Mouse (Mus musculus) frontal cortex, postnatal 36 days (tissue): ENCODE measurements at regions not wholly inside any gene's neighbourhood (a gene's known extent, or its start where the extent isn't known, plus 50 kb on each side); places are given as distances from the start of the nearest gene placed in this dataset.

Experiments used
- DNase-seq, 2 experiments: peaks; one replicate each; pipeline ENCODE4 v3.0.0; 2022; ENCODE audit warnings: low spot score in 2 of 2

DNA sequence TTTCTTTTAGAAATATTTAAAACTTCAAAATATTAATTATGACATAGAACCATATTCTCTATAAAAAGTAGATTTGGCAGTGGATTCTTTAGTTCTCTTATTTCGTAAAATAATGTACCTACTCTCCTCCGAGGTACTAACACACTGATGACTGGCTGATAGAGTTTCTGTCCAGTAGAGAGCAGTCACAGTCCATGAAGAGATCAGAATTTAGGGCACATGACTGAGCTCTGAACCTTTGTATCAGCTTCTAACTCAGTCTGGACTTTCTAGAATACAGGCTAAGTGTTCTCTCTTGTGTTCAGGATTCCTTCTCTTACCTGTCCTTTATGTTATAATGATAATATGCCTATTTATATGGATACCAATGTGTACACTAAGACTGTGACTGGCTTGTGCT is 494.3 kb downstream of the Cd109 start:
- DNase-seq: peak in 1 of 2 experiments; percentile 20

DNA sequence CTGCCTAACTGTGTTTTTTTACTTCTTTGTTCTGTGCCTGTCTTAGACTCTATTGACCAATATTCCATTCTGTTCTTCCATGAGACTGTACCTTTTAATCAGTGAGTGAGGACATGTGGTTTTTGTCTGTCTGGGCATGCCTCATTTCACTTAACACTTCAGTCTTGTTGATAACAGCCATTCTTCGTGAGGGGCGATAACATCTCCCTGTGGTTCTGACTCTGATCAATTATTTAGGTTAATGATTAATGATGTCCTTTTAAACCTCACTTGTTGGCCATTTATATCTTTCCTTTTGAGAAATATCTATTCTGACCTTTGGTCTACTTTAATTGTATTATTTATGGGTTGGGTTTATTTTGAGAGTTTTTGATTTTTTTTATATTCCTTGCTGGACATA is 496.0 kb downstream of the Cd109 start:
- no peak for DNase-seq

DNA sequence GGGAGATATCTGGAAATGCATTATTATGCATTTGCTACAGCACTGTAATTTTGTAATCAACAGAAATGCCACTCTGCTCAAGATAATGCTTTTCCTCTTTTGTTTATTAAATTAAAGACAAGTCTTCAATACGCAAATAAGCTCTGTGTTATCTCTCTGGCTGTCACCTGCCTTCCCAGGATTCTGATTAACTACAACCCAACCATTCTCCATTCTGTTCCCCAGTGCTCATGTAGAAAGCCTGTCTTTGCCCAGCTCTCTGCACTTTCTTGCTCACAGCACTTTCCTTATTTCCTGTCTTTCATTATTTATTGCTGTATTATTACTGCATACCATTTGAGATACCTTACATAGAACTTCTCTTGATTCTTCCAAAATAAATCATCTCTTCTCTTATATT is 525.6 kb downstream of the Cd109 start:
- DNase-seq: no peak

GRCm38 (mm10) chr9:79146004-79146403 is 530.7 kb downstream of the Cd109 start:
- DNase-seq: peak in 1 of 2 experiments; percentile 18

GRCm38 (mm10) chr9:79165596-79165995 is 550.2 kb downstream of the Cd109 start:
- no peak for DNase-seq

GRCm38 (mm10) chr9:79173036-79173435 is 545.6 kb downstream of the Col12a1 start:
- no peak for DNase-seq

DNA sequence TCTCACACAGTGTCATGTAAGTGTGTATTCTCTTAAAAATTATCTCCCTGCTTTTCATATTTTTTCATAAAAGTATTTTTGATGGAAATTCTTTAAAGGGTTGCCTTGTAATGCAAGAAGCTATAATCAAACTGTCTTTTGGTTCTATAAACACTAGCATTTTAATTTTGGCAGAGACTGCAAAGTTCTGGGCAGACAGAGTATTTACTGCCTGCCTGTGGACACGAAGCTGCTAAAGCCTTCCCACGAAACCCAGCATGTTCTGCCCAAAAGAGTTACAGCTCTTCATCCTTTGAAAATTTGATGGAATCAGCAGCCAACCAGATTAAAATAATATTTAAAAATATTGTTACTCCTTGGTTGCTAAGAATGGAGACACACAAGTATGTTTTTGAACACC is 538.7 kb downstream of the Col12a1 start:
- no peak for DNase-seq

GRCm38 (mm10) chr9:79195420-79195819 is 523.2 kb downstream of the Col12a1 start:
- no peak for DNase-seq

DNA sequence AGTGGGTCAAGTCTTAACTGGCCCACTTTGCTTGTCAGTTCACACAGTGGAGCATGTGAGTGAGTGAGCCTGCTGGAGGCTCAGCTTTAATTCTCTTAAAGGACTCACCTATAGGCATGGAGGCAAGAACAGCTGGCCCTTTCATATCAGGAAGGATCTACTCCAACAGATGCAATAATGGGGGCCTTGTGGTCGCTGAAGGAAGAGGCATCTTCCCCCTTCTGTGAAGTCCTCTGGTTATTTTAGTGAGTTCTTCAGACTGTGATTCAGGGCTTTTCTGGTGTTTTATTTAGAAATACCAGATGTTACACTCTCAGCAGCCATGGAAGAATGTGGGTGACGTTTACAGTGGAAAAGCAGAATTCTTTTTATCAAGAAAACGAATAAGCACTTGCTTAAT is 516.9 kb downstream of the Col12a1 start:
- DNase-seq: peak; percentile 25 to 42

DNA sequence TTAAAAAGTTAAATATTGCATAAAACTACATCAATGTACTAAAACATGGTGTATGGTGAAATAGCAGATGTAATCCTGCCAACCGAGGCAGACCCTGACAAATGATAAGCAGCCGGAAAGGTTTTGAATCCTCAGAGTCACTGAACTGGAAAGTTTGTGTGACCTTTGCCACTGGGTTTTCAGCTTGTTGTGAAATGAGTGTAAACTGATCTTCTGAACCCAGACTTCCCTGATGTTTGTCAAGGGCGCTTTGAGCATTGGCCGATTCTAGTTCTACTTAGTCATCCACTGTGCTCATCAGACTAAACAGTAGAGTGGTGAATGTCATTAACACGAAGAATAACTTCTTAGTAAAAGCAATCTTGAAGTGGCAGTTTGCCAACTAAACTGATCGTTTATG is 505.3 kb downstream of the Col12a1 start:
- DNase-seq: no peak

DNA sequence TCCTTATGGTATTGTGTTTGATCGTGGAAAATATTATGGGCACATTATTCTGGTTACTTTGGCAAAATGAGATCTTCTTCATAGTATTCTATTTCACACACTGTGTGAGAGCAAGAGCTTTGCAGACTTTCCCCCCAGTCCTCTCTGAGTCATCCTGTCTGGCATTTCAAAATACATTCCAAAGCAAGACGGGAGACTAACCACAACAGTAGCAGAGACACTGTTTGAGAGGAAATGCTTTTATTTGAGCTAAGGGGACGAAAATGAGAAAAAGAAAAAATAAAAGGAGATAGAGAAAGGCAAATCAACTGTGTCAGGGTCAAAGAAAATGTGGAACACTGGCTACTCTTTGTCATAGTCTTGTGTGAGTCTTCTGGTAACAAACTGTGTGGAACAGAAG is 502.6 kb downstream of the Col12a1 start:
- DNase-seq: peak in 1 of 2 experiments; percentile 25

- DNase-seq: no peak
Measured at GRCm38 (mm10) chr9:79216432-79216831, 502.2 kb downstream of the Col12a1 start.

GRCm38 (mm10) chr9:79233081-79233480 is 485.6 kb downstream of the Col12a1 start:
- DNase-seq: no peak

DNA sequence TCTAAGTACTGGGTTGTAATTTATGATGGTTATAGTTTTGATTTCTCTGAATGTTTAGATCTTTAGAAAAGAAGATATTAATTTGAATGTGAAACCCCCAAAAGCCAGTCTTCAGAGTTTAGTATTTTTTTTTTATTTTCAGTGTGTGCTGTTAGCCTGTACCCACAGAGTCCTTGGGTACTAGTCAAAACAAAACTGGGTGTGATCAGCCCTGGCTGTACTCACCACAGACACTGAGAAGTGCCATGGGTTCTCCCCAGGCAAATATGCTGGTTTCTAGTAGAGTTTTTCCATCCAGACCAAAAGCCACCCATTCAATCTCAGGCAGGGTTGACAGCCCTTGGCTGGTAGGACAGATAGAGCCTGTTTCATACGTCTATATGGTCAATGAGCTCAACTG is 484.9 kb downstream of the Col12a1 start:
- no peak for DNase-seq

- DNase-seq: no peak
Measured at GRCm38 (mm10) chr9:79269646-79270213, 448.9 kb downstream of the Col12a1 start.

DNA sequence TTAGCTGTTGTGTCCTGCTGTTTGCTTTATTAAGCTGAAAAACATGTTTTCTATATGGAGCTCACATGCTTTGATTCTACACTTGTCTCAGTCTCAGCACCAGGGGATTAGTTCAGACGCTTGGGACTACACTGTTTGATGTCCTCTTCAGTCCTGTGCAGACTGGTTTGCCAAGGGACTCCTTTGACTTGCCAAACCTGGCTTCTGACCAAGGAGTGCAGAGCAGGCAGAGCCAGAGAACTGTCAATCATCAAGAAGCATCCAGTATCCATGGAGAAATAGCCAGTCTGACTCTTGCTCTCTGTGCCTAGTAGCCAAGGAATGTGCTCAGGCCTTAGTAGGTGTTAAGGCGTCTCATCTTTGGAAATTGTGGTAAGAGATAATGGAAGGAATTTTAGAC is 448.4 kb downstream of the Col12a1 start:
- DNase-seq: peak in 1 of 2 experiments; percentile 8

- no peak for DNase-seq
Measured at GRCm38 (mm10) chr9:79287849-79288248, 430.8 kb downstream of the Col12a1 start.

DNA sequence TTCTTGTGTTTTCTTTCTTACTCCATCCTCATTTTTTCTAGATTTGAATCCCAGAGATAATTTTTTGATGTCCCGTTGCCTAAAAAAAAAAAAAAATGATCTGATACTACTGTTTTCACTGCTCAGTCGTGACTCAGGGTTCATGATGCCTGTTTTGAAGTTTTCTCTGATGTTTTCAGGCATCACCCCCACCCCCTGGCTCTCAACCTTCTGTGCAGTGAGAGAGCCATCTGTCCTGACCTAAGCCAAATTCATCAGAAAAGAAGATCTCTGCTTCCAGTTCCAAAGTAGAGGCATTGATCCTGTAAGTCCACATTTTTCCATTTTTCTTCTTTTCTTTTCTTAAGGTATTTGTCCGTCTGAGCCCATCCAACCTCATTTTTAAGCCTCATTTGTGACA is 423.3 kb downstream of the Col12a1 start:
- no peak for DNase-seq

DNA sequence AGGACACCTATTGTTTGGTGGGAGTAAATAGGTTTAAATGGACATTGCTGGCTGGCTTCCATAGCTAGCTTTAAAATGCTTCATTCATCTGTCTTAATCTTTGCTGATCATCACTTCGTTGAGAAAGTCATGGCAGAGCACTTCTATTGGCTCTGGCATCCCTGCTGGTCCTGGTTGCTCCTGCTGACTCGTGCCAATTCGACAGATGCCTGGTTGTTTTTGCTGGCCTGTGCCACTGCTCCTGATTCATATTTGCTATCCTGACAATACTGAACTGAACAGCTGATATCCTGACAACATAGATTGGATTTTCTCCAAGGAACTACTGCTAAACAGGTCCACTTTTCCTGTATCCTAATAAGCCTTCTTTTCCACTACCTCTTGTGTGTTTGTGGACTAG is 417.1 kb downstream of the Col12a1 start:
- no peak for DNase-seq

DNA sequence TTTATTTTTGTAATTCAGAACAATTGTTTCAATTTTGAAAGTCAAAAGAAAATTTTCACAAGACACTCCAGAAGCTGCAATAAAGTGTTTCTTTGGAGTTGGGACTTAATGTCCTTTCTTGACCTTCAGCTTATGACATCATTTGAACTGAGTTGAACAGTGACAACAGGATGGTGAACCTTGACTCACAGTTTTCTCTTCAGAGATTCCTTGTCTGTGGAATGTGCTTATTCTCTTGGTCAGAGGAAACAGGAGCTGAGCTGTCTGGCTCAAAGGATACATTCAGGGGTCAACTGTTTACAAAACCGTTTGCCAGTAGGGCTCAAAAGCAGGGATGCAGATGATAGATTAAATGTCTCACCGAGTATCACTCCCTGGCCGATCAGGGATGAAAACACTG is 408.0 kb downstream of the Col12a1 start:
- DNase-seq: no peak

DNA sequence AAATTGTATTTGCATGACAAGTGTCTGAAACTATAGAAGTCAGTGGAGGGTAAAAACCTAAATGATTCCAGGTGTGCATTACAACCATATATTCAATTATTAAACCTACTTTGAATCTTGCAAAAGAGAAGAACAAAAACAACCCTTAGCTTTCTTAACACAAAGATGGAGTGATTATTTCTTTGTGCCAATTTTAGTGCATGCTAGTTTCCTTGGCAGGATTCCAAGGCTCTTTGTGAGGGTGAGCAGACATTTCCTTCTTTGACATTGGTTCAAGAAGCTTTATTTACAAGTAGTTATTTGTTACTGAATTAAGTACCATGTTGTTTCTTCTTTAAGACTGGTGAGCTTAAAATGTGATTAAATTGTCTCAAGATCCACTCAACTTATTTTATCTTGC is 401.2 kb downstream of the Col12a1 start:
- DNase-seq: no peak

- DNase-seq: no peak
Measured at GRCm38 (mm10) chr9:79346371-79347096, 372.1 kb downstream of the Col12a1 start.

DNA sequence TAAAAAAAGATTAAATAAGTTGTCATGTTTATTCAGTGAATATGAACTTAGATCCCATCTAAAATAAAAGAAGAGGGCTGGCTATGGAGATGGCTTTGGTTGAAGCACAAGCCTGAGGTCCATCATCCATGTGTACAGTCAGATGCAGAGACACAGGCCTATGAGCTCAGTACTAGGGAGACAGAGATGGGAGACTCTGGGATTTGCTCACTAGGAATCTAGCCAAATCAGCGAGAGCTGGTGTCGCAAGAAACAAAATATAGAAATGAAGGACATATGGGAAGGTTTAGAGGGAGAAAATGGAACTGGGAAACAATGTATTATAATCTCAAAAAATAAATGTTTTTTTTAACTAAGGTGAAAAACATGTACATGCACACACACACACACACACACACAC is 326.6 kb downstream of the Col12a1 start:
- DNase-seq: peak in 1 of 2 experiments; percentile 9

DNA sequence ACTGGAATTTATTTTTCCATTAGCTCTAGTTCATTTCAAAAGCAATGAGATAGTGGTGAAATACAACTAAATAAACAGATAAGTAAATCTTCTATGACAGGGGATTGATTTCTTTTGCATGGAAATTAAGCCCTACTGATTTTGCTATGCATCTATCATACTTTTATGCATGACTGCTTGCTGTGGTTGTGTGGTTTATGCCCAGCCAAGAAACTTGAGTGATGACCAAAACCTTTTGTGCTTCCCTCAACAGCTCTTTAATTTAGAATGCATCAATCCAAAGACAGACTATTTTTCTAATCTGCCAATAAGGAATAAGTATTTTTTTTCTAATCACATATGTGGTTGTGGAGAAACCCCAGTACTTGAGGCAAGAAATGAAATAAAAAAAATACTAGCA is 303.6 kb downstream of the Col12a1 start:
- DNase-seq: no peak
